Mouse (Mus musculus): Measurements from ENCODE around the gene Zmym2.
A peak's percentile ranks its signal among the peaks of the same experiment; 100 is the strongest.

The Zmym2 gene

GRCm38 (mm10) chr14:56918532-56918931, 32.1 kb downstream of the Zmym2 start:
- no peak for DNase-seq (ENCODE audit: low spot score in 2 of 2)

- no peak for DNase-seq (ENCODE audit: low spot score in 2 of 2)
Observed at GRCm38 (mm10) chr14:56935481-56935880, 49.0 kb downstream of the Zmym2 start.

- DNase-seq (ENCODE audit: low spot score in 2 of 2): no peak
Observed at GRCm38 (mm10) chr14:56939903-56940302, 53.5 kb downstream of the Zmym2 start.

- no peak for DNase-seq (ENCODE audit: low spot score in 2 of 2)
Observed at GRCm38 (mm10) chr14:56952928-56953327, 66.5 kb downstream of the Zmym2 start.

- DNase-seq (ENCODE audit: low spot score in 2 of 2): no peak
Observed at GRCm38 (mm10) chr14:56954393-56954792, 67.9 kb downstream of the Zmym2 start.

GRCm38 (mm10) chr14:56963969-56964734, 77.7 kb downstream of the Zmym2 start:
- peak in 1 of 2 experiments; percentile 39 for DNase-seq (ENCODE audit: low spot score in 2 of 2)

GRCm38 (mm10) chr14:56969653-56970052, 83.2 kb downstream of the Zmym2 start:
- no peak for DNase-seq (ENCODE audit: low spot score in 2 of 2)

GRCm38 (mm10) chr14:56970160-56970559, 83.7 kb downstream of the Zmym2 start:
- DNase-seq (ENCODE audit: low spot score in 2 of 2): no peak

- DNase-seq (ENCODE audit: low spot score in 2 of 2): no peak
Observed at GRCm38 (mm10) chr14:56978045-56978655, 91.7 kb downstream of the Zmym2 start.

- no peak for DNase-seq (ENCODE audit: low spot score in 2 of 2)
Observed at GRCm38 (mm10) chr14:56988621-56989020, 102.2 kb downstream of the Zmym2 start.

Measured in left cerebral cortex, adult 9 months (tissue).